Mouse (Mus musculus) induced T-regulatory cell, adult 2 months (primary cell): ENCODE results near the gene Mllt11.
A peak's percentile ranks its signal among the peaks of the same experiment; 100 is the strongest.

Experiments
- DNase-seq: peaks from one replicate; pipeline ENCODE4 v3.0.0-alpha.2; 2012; ENCODE audit warnings: low read depth

The Mllt11 gene

DNA sequence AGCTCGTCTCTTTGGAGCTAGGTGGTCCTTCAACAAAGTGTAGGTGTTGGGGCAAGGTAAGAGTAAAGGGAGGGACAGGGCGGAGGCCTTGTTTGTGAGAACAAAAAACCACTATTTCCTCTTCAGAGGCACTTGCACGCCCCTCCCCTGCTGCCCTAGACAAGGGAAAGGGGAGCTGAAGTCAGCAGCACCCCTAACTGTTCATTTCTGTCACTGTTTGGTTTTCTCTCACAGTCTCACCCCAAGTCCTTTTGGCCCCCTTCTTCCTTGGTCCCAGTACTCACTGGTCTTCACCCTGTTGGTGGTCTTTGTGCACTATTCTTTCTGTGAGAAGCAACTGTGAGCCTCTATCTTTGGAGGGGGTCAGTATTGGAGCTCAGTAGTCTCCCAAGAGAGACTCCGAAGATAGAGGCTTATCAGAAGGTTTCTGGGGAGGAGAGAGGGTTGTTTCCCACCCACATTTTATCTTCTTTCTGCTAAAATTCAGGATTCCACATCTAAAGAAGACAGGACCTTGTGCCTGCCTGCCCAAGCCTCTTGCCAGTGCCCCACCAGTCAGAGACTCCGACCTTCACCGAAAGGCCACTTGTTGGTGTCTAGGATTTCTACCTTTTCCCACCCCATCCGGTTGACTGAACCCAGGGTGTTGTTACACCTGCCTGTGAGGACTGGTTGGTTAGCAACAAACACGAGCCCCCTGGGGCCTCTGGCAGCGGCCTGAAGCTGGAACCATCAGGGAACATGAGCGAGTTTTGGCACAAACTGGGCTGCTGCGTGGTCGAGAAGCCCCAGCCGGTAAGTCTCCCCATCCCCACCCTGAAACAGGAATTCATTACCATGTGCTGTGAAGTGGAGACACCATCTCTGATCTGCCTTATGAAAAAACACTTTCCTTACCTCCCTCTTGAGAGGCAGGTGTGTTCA is at the start of gene Mllt11:
Gene Mllt11, minus strand, starts transcription at position 874 of the 924 bp plus-strand sequence.
- peak; percentile 79 for DNase-seq

DNA sequence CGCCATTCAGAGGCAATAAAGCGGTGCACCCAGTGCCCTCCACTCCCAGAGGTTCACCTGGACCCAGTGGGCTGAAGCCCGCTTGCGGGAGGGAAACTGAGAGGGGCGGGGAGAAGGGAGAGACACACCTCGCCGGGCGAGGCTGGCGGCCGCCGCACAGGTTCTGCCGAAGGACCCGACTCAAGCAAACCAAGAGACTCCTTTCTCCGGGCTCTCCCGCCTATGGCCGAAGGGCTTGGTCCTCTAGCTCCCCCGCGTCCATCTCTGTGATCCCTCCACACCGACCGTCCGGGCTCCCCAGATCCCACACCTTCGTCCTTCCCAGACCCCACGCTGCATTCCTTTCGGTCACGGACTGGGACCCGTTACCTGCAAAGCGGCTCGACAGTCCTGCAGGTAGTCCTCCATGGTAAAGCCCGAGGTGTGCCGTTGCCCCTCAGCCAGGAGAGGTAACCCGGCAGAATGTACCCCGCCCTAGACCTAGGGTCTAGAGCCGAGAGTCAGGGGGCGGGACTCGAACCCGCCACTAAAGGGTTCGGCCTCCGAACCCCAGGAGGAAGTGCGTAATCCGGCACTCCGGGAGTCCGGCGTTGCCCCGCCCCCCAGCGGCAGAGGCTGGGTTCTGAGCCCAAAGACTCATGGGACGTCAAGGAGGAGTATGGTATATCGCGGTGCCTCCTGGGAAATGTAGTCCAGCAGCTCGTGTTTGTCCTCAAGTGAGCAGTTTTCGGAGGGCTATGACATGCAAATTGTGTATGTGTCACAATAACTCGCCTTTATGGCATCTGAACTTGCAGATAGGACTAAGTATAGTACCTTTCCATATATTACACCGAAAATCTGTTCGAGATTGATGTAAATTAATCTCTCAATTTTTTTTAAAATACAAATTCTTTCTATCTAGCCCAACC is 49.5 kb upstream of the Mllt11 start, which contains the start of the genes Mindy1 and Prune1:
Gene Mindy1, plus strand, starts transcription at position 130 of the 911 bp plus-strand sequence.
Gene Prune1, minus strand, starts transcription at position 861 of the 911 bp plus-strand sequence.
- peak; percentile 98 for DNase-seq

DNA sequence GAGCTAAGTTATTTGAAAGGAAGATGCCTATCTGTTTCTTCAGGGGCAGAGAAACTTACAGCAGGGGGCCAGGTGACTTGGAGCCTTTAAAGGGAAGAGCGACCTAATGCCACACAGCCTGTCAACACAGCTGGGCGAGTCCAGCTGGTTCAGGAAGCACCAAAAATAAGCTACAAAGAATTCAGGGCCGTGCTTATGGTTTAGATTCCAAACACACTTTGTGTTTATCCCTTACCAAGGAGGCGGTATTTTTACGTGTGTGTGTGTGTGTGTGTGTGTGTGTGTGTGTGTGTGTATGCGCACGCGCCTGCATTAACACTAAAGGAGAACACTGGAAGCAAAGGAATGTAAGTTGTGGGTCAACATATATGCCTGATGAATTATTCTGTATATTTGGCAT is 48.8 kb upstream of the Mllt11 start:
- DNase-seq, result peak; percentile 52

- DNase-seq, result no peak
Observed at GRCm38 (mm10) chr3:95277149-95277551, 45.2 kb upstream of the Mllt11 start.

GRCm38 (mm10) chr3:95276428-95276934 is 44.5 kb upstream of the Mllt11 start:
- no peak for DNase-seq

- DNase-seq, result no peak
Observed at GRCm38 (mm10) chr3:95275161-95275560, 43.2 kb upstream of the Mllt11 start.

DNA sequence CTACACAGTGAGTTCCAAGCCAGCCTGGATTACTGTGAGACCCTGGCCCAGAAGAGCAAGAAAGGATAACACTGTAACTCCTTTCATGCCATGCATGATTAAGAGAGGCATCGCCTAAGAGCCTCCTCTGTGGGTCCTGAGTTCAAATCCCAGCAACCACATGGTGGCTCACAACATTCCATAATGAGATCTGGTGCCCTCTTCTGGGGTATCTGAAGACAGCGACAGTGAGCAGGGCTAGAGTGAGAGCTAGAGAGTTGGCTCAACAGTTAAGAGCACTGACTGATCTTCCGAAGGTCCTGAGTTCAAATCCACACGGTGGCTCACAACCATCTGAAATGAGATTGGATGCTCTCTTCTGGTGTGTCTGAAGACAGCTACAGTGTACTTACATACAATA is 42.5 kb upstream of the Mllt11 start:
- no peak for DNase-seq

DNA sequence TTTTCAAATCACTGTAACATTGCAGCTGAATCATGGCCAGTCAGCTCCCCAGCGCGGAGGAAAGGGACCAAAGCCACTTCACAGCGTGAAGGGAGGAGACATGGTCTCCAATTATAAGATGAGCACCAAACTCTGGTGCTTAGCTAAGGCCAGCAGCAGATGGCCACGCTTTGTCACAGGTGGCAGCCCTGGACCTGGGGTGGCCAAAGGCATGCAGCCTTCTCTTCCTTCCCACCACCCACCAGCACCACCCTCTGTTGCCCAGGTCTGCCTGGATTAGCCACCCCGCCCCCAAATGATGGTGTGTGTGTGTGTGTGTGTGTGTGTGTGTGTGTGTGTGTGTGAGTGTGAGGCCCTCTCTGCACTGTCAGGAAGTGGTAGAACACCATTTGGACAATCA is 41.5 kb upstream of the Mllt11 start:
- no peak for DNase-seq

GRCm38 (mm10) chr3:95270766-95271364 is 38.9 kb upstream of the Mllt11 start:
- DNase-seq, result no peak

GRCm38 (mm10) chr3:95269789-95270188 is 37.8 kb upstream of the Mllt11 start:
- no peak for DNase-seq

DNA sequence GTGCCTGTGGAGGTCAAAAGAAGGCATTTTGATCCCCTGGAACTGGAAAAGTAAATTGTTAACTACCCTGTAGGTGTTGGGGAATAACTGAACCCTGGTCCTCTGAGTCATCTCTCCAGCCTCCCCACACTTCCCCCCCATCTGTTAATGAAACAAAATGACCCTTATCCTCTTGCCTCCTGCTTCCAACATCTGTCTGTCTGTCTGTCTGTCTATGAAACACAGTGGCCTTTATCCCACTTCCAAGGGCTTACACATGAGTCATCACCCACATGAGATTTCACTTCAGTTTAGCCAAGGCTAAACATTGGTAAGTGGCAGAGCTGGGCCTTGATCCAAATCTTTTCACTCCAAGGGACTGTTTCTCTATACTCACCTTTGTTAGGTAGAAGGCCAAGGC is 35.9 kb upstream of the Mllt11 start:
- no peak for DNase-seq

DNA sequence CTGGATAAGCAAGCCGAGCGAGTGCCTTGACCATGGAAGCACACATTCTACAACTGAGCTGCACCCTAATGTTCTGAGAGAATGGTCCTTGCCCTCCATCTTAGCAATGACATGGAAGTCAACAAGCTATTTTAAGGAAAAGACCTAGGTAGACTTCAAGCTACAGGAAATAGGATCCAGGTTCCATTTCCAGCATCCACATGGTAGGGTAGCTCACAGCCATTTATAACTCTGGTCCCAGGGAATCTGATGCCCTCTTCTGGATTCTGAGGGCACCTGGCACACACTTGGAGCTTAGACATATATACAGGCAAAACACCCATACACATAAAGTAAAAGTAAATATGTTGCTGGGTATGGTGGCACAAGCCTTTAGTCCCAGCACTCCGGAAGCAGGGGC is 34.1 kb upstream of the Mllt11 start:
- DNase-seq, result no peak

- DNase-seq, result no peak
Observed at GRCm38 (mm10) chr3:95264724-95265123, 32.8 kb upstream of the Mllt11 start.

DNA sequence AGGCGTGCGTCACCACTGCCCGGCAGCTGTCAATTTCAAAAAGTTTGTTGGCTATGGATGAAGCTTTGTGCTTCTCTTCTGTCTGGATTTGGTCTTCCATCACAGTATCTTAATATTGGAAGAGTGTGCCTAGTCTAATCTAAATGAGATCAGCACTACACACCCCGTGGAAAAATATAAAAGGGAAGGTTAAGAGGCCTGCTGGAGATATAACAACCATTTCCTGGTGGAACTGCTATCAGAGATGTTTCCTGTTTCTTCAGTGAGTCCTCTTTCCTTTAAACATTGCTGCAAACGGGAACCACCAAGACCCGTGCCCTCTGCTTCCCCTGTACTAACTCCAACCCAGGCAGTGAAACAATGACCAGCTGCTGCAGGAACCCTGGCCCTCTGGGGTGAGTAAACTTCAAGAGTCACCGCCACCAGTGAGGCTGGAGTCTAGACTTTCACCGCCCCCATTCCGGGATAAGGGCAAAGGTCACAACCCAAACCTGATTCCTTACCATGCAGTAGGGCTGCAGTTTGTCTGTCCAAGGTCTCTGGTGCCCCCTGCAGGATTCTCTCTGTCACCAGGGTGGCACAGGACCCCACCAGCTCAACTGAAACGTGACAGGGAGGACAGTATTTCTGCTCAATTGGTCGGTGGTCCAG is 31.2 kb upstream of the Mllt11 start:
- DNase-seq, result peak; percentile 86

GRCm38 (mm10) chr3:95261975-95262374 is 30.0 kb upstream of the Mllt11 start:
- no peak for DNase-seq

GRCm38 (mm10) chr3:95256931-95257330 is 25.0 kb upstream of the Mllt11 start:
- DNase-seq, result no peak

DNA sequence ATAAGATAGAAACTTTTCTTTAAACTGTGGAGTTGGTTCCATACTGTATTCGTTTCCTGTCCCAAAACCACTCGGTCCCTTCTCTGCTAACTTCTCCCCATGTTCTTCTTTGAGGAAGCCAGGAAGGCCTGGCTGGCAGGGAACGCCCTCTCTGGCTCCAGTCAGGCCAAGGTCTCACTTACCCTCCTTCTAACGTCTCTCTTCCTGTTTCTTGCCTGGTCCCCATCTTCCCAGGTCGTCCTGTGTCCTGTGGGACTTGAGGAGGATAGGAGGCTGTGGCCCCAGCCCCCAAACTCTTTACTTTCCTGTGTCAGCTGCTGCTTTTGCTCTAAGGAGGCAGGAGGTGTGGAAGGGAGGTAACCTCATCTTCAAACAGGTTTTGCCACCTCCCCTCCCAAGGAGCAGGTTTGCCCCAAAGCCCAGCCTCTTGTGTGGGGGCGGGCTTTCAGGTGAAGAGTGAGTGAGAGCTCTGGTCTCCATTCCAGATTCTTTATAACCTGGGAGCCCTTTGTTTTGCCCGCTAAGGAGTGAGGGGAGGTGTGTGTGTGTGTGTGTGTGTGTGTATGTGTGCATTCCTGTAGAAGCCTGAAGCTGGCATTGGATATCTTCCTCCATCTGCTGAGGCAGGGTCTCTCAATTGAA is 18.9 kb upstream of the Mllt11 start, which contains the start of gene Bnipl:
Gene Bnipl, minus strand, starts transcription at position 411 of the 642 bp plus-strand sequence.
- no peak for DNase-seq

DNA sequence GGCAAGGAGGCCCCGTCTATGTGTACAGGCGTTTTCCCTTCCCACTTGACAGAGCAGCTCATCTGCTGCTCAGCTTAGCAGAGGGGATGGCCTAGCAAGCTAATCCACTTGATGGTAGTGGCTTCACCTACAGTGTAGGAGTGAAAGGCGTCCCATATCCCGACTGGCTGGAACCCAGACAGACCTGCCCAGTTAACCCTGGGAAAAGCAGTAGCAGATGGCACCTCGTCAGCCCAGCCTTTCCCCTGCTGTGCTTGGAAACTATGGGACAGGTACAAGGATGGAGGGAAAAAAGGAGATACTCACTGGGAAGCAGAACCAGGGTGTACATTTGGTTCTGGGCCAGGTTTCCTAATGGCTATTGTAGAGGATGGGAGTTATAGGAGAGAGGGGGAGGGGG is 18.4 kb upstream of the Mllt11 start:
- no peak for DNase-seq

DNA sequence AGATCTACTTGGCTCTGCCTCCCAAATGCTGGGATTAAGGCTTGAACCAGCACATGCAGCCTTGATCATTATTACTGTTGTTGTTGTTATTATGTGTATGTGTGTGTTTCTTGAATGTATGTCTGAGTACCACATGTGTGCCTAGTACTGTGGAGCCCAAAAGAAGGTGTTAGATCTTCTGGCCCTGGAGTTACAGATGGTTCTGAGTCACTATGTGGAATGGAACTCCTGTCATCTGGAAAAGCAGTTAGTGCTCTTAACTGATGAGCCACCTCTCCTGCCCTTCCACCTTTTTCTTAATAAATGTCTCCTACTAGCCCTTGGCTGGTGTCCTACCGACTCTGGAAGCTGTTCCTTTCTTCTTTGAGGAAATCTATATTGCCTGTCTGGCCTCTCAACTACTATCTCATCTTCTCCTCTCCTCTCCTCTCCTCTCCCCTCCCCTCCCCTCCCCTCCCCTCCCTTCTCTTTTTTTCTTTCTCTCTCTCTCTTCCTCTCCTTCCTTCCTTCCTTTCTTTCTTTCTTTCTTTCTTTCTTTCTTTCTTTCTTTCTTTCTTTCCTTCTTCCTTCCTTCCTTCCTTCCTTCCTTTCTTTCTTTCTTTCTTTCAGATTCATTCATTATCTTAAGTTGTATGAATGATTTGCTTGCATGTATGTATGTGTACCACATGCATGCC is 15.8 kb upstream of the Mllt11 start:
- no peak for DNase-seq
